Mouse (Mus musculus) lung, postnatal 0 days (tissue): ENCODE data around the gene Gna12.

Experiments
- CTCF ChIP-seq: IDR thresholded peaks from 2 replicates; pipeline ENCODE4 v1.5.1; 2016; ENCODE audit warnings: antibody characterized with exemption, mild to moderate bottlenecking
- EP300 ChIP-seq: IDR thresholded peaks from 2 replicates; pipeline ENCODE4 v1.6.1; 2016; ENCODE audit warnings: antibody characterized with exemption, mild to moderate bottlenecking, control low read depth

DNA sequence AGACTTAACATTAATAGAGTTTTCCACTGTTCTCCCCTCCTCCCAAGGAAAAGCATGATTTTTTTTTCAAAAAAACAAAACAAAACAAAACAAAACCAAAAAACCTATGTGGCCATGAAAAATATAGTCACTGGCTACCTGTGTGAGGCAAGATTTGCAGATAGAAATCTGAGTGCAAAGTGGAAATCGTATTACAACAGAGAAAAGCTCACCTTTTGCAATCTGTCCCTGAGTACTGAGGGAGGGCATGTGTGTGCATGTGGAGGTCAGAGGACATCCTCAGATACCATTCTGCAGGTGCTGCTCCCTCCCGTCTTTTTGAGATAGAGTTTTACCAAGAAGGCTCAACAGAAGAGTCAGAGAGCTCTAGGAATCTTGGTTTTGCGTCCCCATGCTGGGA is 14.2 kb downstream of the Gna12 start:
- TF ChIP-seq CTCF (no peak), EP300 (no peak)
